Mouse (Mus musculus): Measurements from ENCODE around the gene Tmco4. TPM values are rescaled to one million over a fixed set of nuclear protein-coding genes. Genes with fewer than 3 reads are reported as not detected.
A peak's percentile ranks its signal among the peaks of the same experiment; 100 is the strongest.

The Tmco4 gene
- polyA plus RNA-seq (2016; fragmentation: Nextera tagmentation; extraction: Ambion mirVana): 0.98 and 1.2 TPM in 2 replicates

DNA sequence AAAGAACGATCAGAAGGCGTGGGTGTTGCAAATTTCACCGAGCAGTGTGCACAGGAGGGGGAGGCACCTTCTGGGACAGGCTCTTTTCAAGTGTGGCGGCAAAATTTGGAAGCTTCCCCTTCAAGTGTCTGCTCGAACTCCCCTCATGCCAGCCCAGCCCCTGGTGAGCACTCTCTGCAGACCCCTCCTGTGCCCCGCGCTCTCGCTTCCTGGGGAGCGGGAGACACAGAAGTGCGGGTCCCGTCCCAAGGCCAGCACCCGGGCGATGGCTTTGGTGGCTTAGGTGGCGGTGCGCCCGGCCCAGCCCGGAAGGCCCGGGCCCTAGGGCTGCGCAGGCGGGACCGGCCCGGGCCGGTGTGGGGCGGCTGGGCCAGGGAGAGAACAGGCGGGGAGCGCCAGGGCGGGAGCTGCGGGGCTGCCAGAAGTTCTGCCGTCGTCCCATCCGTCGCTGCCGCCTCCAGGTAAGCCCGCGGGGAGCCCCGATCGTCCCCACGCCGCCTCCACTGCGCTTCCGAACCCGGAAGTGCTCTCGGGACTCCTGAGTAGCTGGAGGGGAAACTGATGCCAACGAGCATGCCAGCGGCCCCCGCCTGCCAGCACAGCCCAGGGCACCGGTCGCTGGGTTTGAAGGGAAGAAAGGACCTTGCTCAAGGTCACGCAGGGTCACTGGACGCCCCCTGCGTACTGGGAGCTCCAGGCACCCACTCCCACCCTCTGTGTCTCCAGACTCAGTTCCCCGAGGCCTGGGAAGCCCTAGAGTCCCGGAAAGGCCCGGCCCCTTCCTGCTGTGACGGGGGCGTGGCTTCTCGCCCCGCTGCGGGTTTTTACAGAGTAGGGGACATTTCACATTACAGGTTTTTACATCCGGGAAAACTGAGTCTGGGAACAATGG, at the start of gene Tmco4:
Tmco4 (plus strand) TSS at position 62 of the 892 bp plus-strand sequence.
- H3K4me2 ChIP-seq (replicated peaks): peak within 1 kb of the TSS; percentile 97
- ATAC-seq (ENCODE audit: low FRiP score, low read depth): peak; percentile 74; the same call in 1 of the 2 replicates
- no peak within 1 kb of the TSS for H3K27ac ChIP-seq
- no peaks in the 10 kb centered on the region for H3K27me3 ChIP-seq (replicated peaks)
- 1% methylated on average over 60 of the region's 60 CpGs for WGBS
- peak within 1 kb of the TSS; percentile 54 for H3K4me3 ChIP-seq
- no peaks in the 10 kb centered on the region for H3K9me3 ChIP-seq
- peaks cover 16% of the 10 kb centered on the region for H3K4me1 ChIP-seq
- H3K9ac ChIP-seq: peak within 1 kb of the TSS; percentile 72
- no peaks in the 10 kb centered on the region for H3K36me3 ChIP-seq

DNA sequence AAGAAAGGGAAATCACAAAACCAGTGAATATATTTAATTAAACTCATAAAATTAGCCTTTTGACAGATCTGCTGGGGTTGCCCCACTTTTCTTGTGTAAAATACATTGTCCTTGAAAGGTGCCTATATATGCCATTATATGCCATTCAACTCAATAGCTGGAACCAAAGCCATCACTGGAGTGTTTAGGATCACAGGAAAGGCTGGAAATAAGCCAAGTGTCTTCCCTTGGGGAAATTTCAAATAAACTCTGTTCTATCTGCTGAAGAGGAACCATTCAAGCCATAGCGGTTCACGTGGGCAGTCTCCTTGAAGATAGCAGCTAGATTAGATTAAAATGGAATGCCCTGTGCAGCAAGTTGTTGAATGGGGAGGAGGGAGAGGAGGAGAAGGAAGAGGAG, 47.1 kb upstream of the Tmco4 start:
- 68% methylated on average over 2 of the region's 2 CpGs for WGBS

DNA sequence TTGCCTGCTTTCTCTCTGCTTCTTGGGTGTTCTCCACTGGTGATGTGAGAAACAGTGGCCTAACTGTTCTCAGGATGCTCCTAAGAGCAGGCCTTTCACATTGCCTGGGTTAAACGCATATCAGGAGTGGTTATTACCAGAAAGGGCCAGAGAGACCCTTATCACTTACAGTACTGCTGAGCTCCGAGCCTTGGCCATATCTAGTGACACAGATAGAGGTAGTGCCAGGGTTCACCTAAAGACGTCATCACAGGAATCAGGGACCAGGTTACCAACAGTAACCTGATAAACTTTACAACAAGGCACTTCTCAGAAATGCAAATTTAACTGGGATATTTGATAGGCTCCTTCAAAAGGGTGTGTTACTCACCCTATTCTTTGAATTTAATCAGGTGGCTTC, 38.8 kb upstream of the Tmco4 start:
- H3K27me3 ChIP-seq (replicated peaks): no peaks in the 10 kb centered on the region
- H3K27ac ChIP-seq: no peak overlapping the region
- H3K36me3 ChIP-seq: no peaks in the 10 kb centered on the region
- no peak for ATAC-seq (ENCODE audit: low FRiP score, low read depth)
- no peaks in the 10 kb centered on the region for H3K9me3 ChIP-seq
- H3K9ac ChIP-seq: no peak overlapping the region
- WGBS: 69% methylated on average over 3 of the region's 3 CpGs
- H3K4me3 ChIP-seq: no peak overlapping the region
- no peaks in the 10 kb centered on the region for H3K4me1 ChIP-seq
- H3K4me2 ChIP-seq (replicated peaks): no peak overlapping the region

More for the DNA sequence above, 47.1 kb upstream of the Tmco4 start:
- H3K9me3 ChIP-seq: no peaks in the 10 kb centered on the region
- H3K4me3 ChIP-seq: no peak overlapping the region
- H3K9ac ChIP-seq: no peak overlapping the region
- no peak overlapping the region for H3K4me2 ChIP-seq (replicated peaks)
- H3K27me3 ChIP-seq (replicated peaks): no peaks in the 10 kb centered on the region
- H3K27ac ChIP-seq: no peak overlapping the region
- no peak for ATAC-seq (ENCODE audit: low FRiP score, low read depth)
- no peaks in the 10 kb centered on the region for H3K36me3 ChIP-seq
- H3K4me1 ChIP-seq: 0 out of 2 replicates have a peak, but pooled peaks cover 6% of the 10 kb centered on the region

DNA sequence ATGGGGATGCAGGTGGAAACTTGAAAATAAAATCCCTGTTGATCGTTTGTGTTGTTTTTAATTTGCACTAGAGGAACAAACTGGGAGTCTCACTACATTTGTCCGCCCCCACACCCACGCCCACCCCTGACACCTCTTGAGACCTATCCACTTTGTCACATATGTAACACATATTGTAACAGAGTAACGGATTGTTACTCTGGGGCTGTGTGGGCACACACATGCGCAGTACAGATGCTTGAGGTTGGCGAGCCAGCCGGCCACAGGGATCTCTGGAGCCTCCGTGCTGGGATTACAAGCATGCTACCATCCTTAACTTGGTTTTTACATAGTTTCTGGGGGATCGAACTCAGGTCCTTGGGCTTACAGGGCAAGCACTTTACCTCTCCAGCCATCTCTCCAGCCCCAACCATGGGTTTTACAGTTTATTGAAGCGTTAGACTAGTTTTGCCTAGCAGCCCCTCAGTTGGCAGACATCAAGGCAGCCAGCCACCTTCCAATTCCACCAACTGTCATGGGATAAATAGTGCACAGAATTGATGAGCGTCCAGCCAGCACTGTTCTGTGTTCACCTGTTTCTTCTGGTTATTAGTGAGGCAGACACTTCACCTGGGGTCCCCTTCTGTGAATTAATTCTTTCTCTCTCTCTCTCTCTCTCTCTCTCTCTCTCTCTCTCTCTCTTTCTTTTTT, 38.1 kb upstream of the Tmco4 start:
- Histone ChIP-seq H3K4me2 (replicated peaks) (no peak overlapping the region), H3K4me3 (no peak overlapping the region), H3K36me3 (no peaks in the 10 kb centered on the region), H3K9ac (no peak overlapping the region), H3K27ac (no peak overlapping the region), H3K9me3 (no peaks in the 10 kb centered on the region), H3K27me3 (replicated peaks) (no peaks in the 10 kb centered on the region), H3K4me1 (no peaks in the 10 kb centered on the region)
- WGBS: 87% methylated on average over 11 of the region's 11 CpGs
- ATAC-seq (ENCODE audit: low FRiP score, low read depth): no peak

DNA sequence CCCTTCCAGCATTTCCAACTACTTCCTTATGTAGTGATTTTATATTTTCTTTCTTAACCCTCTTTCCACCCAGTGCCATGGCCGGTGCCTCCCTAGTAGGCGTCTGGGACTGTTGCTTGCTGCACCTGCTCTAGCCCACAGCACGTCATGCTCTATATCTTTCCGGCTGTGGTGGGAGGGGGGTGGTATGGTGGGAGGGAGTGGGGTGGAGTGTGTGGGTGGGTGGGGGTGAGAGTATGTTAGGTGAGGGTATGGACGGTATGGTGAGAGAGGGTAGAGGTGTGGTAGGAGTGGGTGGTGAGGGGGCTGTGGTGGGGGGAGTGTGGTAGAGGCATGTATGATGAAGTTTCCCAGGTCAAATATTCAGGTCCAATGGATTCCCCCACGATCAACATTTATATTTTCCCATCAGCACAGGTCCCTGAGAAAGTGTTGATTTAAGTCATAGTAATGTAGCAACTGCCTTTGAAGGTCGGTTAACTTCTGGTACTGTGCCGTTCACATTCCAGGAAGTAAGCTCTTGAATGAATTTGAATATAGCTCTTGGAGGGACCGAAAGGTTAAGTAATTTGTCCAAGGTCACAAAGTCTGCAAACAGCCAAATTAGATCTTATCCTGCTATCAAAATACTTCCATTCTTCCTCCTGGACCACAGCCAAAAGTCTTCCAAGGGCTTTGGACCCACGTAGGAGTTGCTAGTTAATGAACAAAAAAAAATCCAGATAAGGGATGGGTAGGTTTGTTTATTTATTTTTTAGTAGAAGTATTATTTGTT, 34.0 kb upstream of the Tmco4 start:
- Histone ChIP-seq H3K27me3 (replicated peaks) (no peaks in the 10 kb centered on the region), H3K4me2 (replicated peaks) (no peak overlapping the region), H3K9ac (no peak overlapping the region), H3K36me3 (no peaks in the 10 kb centered on the region), H3K4me3 (no peak overlapping the region), H3K27ac (no peak overlapping the region), H3K4me1 (peaks cover 5% of the 10 kb centered on the region; the same call in 1 of the 2 replicates), H3K9me3 (no peaks in the 10 kb centered on the region)
- WGBS: 85% methylated on average over 10 of the region's 10 CpGs
- no peak for ATAC-seq (ENCODE audit: low FRiP score, low read depth)

DNA sequence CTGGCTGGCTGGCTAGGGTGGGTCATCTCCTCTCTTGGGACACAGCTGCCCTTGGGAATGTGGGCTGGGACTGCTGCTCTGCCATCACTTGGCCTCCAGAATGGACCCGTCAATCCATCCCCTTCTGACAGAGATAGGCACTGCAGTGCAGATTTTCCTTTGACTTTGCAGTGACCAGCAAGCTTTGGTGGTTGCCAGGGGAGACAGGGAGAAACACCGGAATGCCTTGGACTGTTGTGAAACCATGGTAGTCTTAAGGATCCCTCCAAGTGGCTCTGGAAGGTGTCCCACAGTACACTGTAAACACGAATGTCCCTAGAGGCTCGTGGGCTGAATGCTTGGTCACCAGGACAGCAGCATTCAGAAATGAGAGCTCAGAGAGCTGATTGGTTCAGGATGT, 33.2 kb upstream of the Tmco4 start:
- Histone ChIP-seq H3K9ac (no peak overlapping the region), H3K9me3 (no peaks in the 10 kb centered on the region), H3K4me3 (no peak overlapping the region), H3K4me2 (replicated peaks) (no peak overlapping the region), H3K27ac (no peak overlapping the region), H3K27me3 (replicated peaks) (no peaks in the 10 kb centered on the region), H3K36me3 (no peaks in the 10 kb centered on the region), H3K4me1 (peaks cover 5% of the 10 kb centered on the region; the same call in 1 of the 2 replicates)
- ATAC-seq (ENCODE audit: low FRiP score, low read depth): no peak
- 69% methylated on average over 4 of the region's 4 CpGs for WGBS

DNA sequence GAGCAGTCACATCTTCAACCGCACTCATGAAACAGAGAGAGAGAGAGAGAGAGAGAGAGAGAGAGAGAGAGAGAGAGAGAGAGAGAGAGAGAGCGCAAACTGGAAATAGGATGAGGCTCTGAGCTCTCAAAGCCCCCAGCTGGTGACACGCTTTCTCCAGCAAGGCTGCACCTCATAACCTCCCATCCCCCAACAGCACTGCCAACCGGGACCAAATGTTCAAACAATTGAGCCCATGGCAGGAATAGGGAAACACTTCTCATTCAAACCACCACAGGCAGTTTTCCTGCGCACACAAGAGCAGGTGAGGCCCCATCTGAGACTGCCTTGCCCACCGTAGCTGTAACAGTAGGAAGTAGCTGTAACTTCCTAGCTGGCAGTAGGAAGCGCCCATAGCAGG, 31.3 kb upstream of the Tmco4 start:
- H3K4me1 ChIP-seq: peaks cover 5% of the 10 kb centered on the region; the same call in 1 of the 2 replicates
- no peaks in the 10 kb centered on the region for H3K9me3 ChIP-seq
- H3K27ac ChIP-seq: no peak overlapping the region
- no peaks in the 10 kb centered on the region for H3K36me3 ChIP-seq
- no peak overlapping the region for H3K9ac ChIP-seq
- H3K4me3 ChIP-seq: no peak overlapping the region
- 38% methylated on average over 7 of the region's 7 CpGs for WGBS
- no peak for ATAC-seq (ENCODE audit: low FRiP score, low read depth)
- H3K4me2 ChIP-seq (replicated peaks): no peak overlapping the region
- no peaks in the 10 kb centered on the region for H3K27me3 ChIP-seq (replicated peaks)

DNA sequence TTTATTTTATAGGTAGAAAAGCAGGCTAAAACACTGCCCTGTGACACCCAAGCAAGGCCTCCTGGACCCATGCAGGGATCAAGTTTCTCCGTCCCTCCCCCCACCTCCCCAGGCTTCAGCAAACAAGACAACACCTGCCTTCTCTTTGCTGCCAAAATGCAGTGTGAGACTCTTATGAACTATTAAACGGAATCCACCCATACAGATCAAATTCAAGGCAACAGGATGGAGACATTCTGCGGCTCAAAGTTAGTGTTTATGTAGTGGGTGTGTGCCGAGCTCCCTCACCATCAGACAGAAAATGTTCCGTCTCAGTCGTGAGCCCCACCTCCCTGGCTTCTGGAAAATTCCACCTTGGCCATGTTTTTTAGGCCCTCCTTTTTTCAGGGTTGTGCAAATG, 30.7 kb upstream of the Tmco4 start:
- WGBS: 63% methylated on average over 6 of the region's 6 CpGs
- Histone ChIP-seq H3K9me3 (no peaks in the 10 kb centered on the region), H3K4me3 (no peak overlapping the region), H3K9ac (no peak overlapping the region), H3K4me2 (replicated peaks) (no peak overlapping the region), H3K27ac (no peak overlapping the region), H3K36me3 (no peaks in the 10 kb centered on the region), H3K27me3 (replicated peaks) (no peaks in the 10 kb centered on the region), H3K4me1 (peaks cover 5% of the 10 kb centered on the region; the same call in 1 of the 2 replicates)
- no peak for ATAC-seq (ENCODE audit: low FRiP score, low read depth)

DNA sequence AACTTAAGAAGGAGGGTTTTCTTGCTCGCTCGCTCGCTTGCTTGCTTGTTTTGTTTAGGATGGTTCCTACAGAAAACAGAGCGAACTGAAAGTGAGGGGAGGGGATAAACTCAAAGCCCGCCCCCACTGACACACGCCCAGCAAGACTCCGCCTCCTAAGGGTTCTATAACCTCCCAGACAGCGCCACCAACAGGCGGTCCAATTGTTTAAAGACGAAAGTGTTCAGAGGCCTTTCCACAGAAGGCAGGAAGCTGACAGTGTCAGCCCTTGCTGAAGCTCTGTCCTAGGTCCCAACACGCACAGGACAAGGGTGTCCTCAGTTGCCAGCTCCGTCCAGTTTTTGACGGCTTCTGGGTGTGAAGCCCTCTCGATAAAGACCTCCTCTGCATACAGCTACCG, 29.0 kb upstream of the Tmco4 start:
- Histone ChIP-seq H3K9me3 (no peaks in the 10 kb centered on the region), H3K36me3 (no peaks in the 10 kb centered on the region)
- WGBS: 33% methylated on average over 15 of the region's 15 CpGs

DNA sequence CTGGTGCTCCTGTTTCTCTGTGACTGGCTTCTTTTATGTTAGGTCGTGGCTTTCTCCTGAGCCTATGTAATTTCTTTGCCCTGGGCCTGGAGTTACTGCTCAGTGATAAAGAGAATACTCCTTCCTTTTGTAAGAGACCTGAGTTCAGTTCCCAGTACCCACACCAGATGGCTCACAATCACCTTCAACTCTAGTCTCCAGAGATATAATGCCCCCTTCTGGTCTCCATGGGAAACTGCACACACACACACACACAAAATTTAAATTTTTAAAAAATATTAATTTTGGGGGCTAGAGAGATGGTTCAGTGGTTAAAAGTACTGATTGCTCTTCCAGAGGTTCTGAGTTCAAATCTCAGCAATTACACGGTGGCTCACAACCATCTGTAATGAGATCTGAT, 24.4 kb upstream of the Tmco4 start:
- Histone ChIP-seq H3K4me1 (no peaks in the 10 kb centered on the region), H3K9me3 (0 out of 2 replicates have a peak, but pooled peaks cover 4% of the 10 kb centered on the region), H3K27me3 (replicated peaks) (no peaks in the 10 kb centered on the region), H3K4me3 (no peak overlapping the region), H3K9ac (no peak overlapping the region), H3K36me3 (no peaks in the 10 kb centered on the region), H3K27ac (no peak overlapping the region), H3K4me2 (replicated peaks) (no peak overlapping the region)
- ATAC-seq (ENCODE audit: low FRiP score, low read depth): no peak
- 88% methylated on average over 2 of the region's 2 CpGs for WGBS

More for the DNA sequence above, 29.0 kb upstream of the Tmco4 start:
- Histone ChIP-seq H3K4me3 (no peak overlapping the region), H3K4me1 (peaks cover 5% of the 10 kb centered on the region; the same call in 1 of the 2 replicates), H3K4me2 (replicated peaks) (peak overlapping the region; percentile 14; the same call in 1 of the 2 replicates), H3K27me3 (replicated peaks) (no peaks in the 10 kb centered on the region), H3K9ac (no peak overlapping the region), H3K27ac (no peak overlapping the region)
- ATAC-seq (ENCODE audit: low FRiP score, low read depth): no peak

DNA sequence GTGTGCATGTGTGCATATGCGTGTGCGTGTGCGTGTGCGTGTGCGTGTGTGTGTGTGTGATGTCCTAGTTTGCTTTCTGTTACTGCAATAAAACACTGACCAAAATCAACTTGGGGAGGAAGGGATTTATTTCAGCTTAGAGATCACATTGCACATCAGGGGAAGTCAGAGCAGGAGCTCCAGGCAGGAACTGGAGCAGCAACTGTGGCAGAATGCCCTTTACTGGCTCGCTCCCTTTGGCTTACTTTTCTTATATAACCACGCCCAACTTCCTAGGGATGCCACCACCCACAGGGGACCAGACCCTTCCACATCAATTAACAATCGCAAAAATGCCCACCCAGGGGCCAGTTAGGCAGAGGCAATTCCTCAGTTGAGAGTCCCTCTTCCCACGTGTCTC, 14.1 kb upstream of the Tmco4 start:
- no peak overlapping the region for H3K4me3 ChIP-seq
- no peaks in the 10 kb centered on the region for H3K27me3 ChIP-seq (replicated peaks)
- H3K27ac ChIP-seq: no peak overlapping the region
- no peaks in the 10 kb centered on the region for H3K4me1 ChIP-seq
- H3K9ac ChIP-seq: no peak overlapping the region
- ATAC-seq (ENCODE audit: low FRiP score, low read depth): no peak
- H3K9me3 ChIP-seq: no peaks in the 10 kb centered on the region
- H3K4me2 ChIP-seq (replicated peaks): no peak overlapping the region
- H3K36me3 ChIP-seq: no peaks in the 10 kb centered on the region
- 86% methylated on average over 9 of the region's 9 CpGs for WGBS

DNA sequence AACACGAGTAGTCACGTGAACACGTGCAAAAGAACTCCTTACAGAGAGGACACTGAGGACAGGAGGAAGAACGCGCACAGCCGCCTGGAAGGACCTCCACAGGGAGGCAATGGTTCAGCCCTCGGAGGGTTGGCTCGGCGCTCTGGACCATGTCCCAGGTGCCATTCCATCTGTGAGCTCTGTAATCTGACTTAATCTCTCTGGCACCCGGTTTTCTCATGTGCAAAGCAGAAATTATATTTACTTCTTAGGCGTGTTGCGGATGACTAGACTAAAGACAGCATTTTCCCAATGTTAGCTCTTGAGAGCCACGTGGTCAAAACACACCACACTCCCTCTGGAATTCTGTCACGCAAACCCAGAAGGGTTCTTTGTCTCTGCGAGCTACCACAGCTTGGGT, 13.6 kb upstream of the Tmco4 start:
- Histone ChIP-seq H3K4me3 (no peak overlapping the region), H3K9ac (no peak overlapping the region), H3K36me3 (no peaks in the 10 kb centered on the region), H3K4me2 (replicated peaks) (no peak overlapping the region), H3K27me3 (replicated peaks) (no peaks in the 10 kb centered on the region), H3K27ac (no peak overlapping the region), H3K4me1 (no peaks in the 10 kb centered on the region), H3K9me3 (no peaks in the 10 kb centered on the region)
- no peak for ATAC-seq (ENCODE audit: low FRiP score, low read depth)
- 86% methylated on average over 15 of the region's 15 CpGs for WGBS
